Mouse (Mus musculus) gastrocnemius, adult 18-20 months (tissue): ENCODE measurements around the gene Mad2l1bp. TPM values are rescaled to one million over a fixed set of nuclear protein-coding genes. Genes with fewer than 3 reads are reported as not detected.
A peak's percentile ranks its signal among the peaks of the same experiment; 100 is the strongest.

Source experiments
- DNase-seq: peaks from one replicate; pipeline ENCODE4 v3.0.0; 2021; ENCODE audit warnings: low spot score
- total RNA-seq, 2 experiments: library from RNA; stranded (reverse); gene quantifications; 2 replicates each; pipeline ENCODE4 v1.2.3; 2021

Mad2l1bp gene
- total RNA-seq, 2 experiments from 2014 or later: 16.6 to 19.3 TPM

GRCm38 (mm10) chr17:46156680-46157079 is 3.3 kb upstream of the Mad2l1bp start:
- DNase-seq: no peak

DNA sequence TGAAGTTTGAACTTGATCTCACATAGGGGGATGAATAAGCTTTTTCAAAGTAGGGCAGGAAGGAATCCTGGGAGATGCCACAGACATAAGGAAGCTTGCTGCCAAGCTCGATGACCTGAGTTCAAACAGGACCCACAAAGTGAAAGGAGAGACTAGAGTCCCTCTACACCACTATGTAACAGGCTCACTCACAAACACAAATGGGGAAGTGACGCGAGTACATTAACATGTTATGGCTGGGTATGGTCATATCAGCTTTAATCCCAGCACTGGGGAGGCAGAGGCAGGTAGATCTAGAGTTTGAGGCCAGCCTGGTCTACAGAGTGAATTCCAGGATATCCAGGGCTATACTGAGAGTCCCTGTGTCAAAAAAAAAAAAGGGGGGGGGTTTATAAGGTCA is 983 bp upstream of the Mad2l1bp start:
- no peak for DNase-seq

GRCm38 (mm10) chr17:46143578-46144423 is 9.6 kb downstream of the Mad2l1bp start, which contains the start of gene Rsph9:
Rsph9 (minus strand) TSS chr17:46144216.
- DNase-seq: peak; percentile 76

GRCm38 (mm10) chr17:46139872-46140271 is 13.5 kb downstream of the Mad2l1bp start:
- no peak for DNase-seq

DNA sequence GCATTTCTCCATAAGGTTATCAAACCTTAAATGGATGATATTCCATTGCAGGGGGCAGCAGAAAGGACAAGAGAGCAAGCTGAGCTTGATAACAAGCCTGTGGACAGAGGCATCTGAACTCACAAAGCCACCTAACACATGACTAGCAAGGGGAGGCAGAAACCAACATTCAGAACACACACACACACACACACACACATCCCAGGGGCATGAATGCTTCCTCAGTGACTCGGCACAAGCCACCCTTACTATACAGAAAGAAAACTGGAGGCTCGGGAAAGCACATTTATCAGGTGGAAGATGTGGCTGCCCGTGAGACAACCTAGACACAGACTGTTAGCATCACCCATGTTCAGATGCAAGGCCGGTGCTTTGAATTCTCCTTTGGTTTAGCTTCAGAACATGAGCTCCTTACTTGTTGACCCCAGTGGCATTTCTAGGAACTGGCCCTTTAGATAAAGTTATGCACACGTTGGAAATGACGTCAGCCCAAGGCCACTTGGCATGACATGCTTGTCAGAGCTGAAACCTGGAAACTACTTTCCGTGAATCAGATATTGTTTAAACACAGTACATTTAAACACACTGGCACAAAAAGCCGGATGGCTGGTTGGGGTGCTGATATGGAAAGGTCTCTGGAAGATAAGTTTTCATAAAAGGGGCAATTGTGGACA is 14.7 kb downstream of the Mad2l1bp start:
- DNase-seq: no peak

DNA sequence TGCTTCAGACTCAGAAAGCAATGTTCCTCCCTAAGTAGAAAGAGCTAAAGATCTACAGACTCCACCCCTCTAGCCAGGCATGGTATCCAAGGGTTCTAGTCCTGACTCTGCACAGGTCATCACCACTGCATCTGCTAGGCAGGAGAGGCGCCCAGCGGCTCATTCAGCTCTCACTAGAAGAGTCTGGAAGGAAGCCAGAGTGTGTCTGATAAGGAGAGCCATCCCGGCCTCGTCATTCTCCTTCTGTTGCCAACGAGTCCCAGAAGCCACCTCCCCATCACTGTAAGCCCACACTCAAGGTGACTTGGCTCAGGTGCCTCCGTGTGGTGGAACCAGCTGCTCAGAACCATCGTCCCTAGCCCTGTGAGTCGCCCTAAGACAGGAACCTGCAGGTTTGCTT is 20.5 kb downstream of the Mad2l1bp start:
- DNase-seq: no peak

GRCm38 (mm10) chr17:46132058-46132718 is 21.2 kb downstream of the Mad2l1bp start:
- DNase-seq: peak; percentile 83

DNA sequence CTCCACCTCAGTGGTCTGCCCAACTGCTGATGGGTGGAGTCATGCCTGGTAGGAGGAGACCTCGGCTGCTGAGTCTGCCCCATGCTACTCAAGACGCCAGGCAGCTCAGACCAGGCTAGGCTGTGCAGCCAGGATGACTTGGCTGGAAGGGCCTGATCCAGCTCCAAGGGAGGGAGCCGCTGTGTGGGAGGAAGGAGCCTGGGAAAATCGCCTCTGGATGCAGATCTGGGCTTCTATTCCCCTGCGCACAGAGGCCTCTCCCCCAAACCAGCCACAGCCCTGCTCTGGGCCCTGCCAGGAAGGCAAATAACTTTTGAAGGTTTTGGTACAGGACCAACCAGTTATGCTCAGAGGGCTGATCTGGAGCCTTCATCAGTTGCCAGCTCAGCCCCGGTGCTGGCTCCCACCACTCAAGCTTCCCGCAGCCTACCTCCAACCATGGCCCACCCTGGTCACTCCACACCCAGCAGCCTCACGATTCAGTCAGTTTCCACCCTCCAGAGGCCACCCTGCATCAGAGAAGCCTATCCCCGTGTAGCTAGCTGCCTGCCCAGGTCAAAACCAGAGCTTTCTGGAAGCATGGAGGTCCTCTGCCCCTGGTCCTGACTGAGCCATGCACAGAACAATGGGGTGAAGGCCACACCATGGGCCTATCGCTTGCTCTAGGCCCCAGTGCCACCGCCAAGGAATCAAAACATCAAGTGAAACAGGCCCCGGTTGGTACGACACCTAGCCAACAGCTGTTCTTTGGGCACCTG is 23.4 kb downstream of the Mad2l1bp start:
- DNase-seq: peak; percentile 72

GRCm38 (mm10) chr17:46127814-46128493 is 25.4 kb downstream of the Mad2l1bp start:
- DNase-seq: no peak

GRCm38 (mm10) chr17:46126608-46127007 is 26.7 kb downstream of the Mad2l1bp start:
- DNase-seq: no peak

DNA sequence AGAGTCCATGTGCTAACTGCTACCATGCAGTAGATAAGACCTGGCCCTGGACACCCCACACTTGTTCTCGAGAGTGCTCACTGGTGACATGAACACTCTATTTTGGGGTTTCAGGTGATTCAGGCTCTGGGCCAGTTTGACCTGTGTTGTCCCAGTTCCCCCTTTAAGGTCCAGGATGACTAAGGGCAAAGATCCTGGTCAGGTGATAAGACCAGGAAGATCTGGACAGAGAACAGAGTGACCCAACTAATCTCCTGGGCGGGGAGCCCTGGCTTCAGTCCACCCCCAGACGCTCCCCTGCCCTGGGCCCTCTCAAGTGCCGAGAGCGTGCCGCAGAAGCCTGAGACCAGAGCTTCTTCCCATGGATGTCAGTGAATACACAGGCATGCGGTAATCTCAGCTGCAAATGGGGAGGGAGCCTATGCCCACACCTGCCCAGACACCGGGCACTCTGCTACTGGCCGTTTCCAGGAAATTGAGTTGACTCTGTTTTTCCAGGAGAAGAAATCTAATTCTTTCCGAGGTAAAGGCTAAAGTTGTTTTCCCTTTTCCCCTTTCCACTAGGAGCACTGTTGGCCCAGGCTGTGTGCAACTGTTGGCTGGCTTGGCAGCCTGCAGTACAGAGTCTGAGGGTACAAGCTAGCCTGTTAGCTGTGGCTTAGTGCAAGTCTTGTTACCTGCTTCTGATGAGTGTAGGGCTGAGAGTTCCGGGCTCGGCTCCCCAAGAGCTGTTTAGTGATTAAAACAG is 29.2 kb downstream of the Mad2l1bp start:
- peak; percentile 68 for DNase-seq

GRCm38 (mm10) chr17:46123285-46123684 is 30.1 kb downstream of the Mad2l1bp start:
- DNase-seq: no peak

DNA sequence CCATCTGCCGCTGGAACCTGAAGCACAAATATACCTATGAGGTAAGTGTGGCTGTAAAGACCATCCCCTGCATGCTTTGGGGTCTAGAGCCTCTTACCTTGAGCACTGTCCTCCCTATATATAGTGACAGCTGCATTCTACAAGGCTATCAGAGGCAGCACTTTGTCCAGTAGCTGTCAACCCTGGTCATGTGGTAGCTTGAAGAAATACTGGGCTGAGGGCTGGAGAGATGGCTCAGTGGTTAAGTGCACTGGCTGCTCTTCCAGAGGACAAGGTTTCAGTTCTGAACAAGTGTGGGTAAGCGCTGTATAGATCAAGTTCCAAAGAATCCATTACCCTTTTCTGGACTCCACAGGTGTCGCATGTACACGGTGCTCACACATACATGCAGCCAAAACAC is 30.6 kb downstream of the Mad2l1bp start:
- no peak for DNase-seq

- DNase-seq: no peak
These were observed 33.7 kb downstream of the Mad2l1bp start for GRCm38 (mm10) chr17:46119641-46120040.

DNA sequence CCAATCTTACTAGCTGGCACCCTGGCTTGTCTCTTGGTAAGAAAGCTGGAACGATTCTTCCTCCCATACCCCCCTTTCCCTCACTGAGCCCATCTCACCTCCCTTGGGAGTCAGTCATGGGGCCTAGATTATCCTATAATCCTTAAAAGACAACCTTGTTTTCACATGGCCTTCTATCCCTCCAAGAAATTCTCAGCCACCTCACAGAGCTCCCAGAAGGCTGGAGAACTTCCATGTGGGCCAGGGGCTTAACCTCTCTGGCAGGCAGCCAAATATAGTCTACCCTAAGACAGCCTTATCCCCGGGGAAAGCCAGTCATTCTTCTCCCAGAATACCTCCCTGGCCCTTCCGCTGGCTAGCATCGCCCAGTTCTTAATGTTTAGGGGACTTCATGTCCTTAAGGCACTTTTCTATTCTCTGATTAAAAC is 34.9 kb downstream of the Mad2l1bp start:
- DNase-seq: no peak

DNA sequence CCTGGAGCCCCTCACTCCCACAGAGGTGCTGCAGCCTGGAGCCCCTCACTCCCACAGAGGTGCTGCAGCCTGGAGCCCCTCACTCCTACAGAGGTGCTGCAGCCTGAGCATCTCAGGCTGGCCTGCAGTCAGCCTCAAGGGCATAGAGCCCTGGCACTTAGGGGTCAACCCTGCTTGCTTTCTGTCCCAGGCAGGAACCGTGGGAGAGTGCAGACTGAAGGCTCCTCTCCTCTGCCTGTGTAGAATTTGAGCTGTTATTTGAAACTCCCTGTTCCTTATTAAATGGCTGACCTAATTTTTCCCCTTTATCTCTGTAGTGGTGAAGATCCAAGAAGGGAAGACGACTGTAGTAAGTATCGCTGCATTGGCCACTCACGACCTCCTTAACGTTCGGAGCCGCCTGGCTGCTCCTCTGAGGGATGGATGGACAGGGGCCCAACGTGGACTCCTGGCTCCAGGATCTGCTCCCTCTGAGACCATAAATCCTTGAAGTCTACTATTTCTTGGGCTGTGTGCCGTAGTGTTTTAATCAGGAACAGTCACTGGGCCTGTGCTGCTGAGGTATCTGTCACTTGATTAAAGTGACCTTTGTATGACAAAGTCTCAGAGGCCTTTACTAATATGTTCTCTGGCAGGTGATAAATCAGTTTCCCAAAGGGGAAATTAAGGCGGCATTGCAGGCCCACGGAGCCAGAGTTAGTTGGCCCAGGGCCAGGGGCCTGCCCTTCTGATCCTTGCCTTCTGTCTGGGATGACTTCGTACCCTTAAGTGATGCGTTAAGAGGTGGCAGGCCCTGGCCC is 35.5 kb downstream of the Mad2l1bp start:
- peak; percentile 53 for DNase-seq

- DNase-seq: no peak
These were observed 36.5 kb downstream of the Mad2l1bp start for GRCm38 (mm10) chr17:46116881-46117280.

DNA sequence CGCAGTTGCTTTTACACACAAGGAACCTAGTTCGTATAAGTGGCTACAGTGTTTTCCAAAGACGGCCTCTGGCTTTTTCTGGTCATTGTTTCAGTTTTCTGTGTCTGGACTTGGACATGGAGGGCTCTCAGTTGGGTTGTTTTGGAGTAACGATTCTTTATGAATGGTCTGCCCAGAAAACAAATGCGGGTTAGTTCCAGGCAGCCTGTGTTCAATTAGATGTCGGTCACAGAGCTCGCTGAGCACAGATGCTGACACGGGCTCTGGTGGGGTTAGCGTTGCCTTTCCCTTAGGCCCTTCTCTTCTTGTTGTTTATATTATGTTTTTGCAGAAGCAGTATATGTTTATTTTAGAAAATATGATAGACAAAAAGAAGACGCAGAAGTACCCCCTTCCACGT is 37.2 kb downstream of the Mad2l1bp start:
- no peak for DNase-seq

GRCm38 (mm10) chr17:46115489-46115888 is 37.9 kb downstream of the Mad2l1bp start:
- DNase-seq: no peak
